Mouse (Mus musculus) brain, embryonic 14.5 days (tissue): Measurements from ENCODE around the gene Tcf7l2.

Source experiments
- CTCF ChIP-seq: fragments of 200-500 bp; IDR thresholded peaks from 2 replicates; pipeline ENCODE4 v1.5.1; 2012; ENCODE audit warnings: inconsistent platforms, mild to moderate bottlenecking, moderate library complexity, borderline replicate concordance; ENCODE audit not compliant: insufficient read depth, insufficient read length; ENCODE audit errors: extremely low read depth
- POLR2A ChIP-seq: fragments of 200-500 bp; IDR thresholded peaks from 2 replicates; pipeline ENCODE4 v1.6.1; 2012; ENCODE audit warnings: mild to moderate bottlenecking, inconsistent platforms, borderline replicate concordance; ENCODE audit not compliant: poor library complexity, insufficient read depth, insufficient read length, severe bottlenecking; ENCODE audit errors: extremely low read depth

DNA sequence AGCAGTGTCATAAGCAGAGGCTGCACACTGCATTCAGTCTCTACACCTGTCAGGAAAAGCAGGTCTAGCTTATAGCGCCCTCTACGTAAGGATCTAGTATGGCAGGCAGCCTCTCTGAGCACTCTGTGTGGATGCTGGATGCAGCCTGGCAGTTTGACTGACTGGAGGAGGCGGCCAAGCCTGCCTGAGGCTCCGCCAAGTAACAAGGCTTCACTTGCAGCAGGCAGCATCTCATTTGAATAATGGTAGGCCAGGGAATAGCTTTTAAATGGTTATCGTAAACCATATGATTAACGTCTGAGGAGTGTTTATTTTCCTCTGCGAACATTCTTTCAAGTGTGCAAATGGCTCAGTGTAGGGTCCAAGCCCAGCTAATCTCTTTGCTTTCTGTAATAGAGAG, 167.4 kb downstream of the Tcf7l2 start:
- TF ChIP-seq CTCF (peak; percentile 50; the same call in 1 of the 2 replicates), POLR2A (no peak)
